ENCODE assay signal across 12 mouse cellular contexts in genomic region chr2:161331850-161332365, GRCm38 (mm10).
DNase-seq lines count a peak whose midpoint lies in the region; ATAC-seq and TF ChIP-seq lines count a peak whose summit lies in the region.
"Had no signal": no experiment of that assay in that cellular context is flagged by ENCODE, and none has a peak within 500 bp of the region (broad histone marks: within the 10 kb centered on the region; RNA-seq: fewer than 3 reads in every experiment).

No protein-coding gene starts in this region.

- no peaks in the 10 kb centered on the region for H3K9me3 ChIP-seq in midbrain, postnatal 0 days (ENCODE audit: low read length)
- no peaks in the 10 kb centered on the region for H3K9me3 ChIP-seq in midbrain, embryonic 15.5 days
- no peaks in the 10 kb centered on the region for H3K9me3 ChIP-seq in lung, postnatal 0 days (ENCODE audit: low read length)
- H3K9me3 ChIP-seq: embryonic facial prominence, embryonic 12.5 days; heart, embryonic 13.5 days had no signal

- H3K4me2 ChIP-seq in midbrain, postnatal 0 days (ENCODE audit: low read depth, low read length, poor library complexity, severe bottlenecking) = no peak overlapping the region
- H3K4me2 ChIP-seq in midbrain, embryonic 15.5 days = no peak overlapping the region
- H3K4me2 ChIP-seq in lung, postnatal 0 days (replicated peaks; ENCODE audit: low read depth, low read length) = no peak overlapping the region
- H3K4me2 ChIP-seq: embryonic facial prominence, embryonic 12.5 days; heart, embryonic 13.5 days had no signal

- DNase-seq in gastrocnemius, adult 18-20 months (ENCODE audit: low spot score) = peak; percentile 4
- DNase-seq in gastrocnemius, adult 8-10 months (ENCODE audit: low spot score in 2 of 2) = no peak
- DNase-seq in midbrain, postnatal 0 days (ENCODE audit: low spot score) = peak; percentile 34
- DNase-seq in lung, postnatal 0 days (ENCODE audit: low spot score) = peak; percentile 74
- peak; percentile 25 for DNase-seq in skeletal muscle tissue, adult 2 months (ENCODE audit: low read depth, low spot score)
- no peak for DNase-seq in liver
- DNase-seq in thymus, postnatal 36 days = no peak
- DNase-seq: cerebellum, adult 11-12 months; heart, postnatal 36 days had no signal

- H3K4me1 ChIP-seq in midbrain, postnatal 0 days (ENCODE audit: insufficient read depth, low read length) = no peaks in the 10 kb centered on the region
- no peaks in the 10 kb centered on the region for H3K4me1 ChIP-seq in midbrain, embryonic 15.5 days
- H3K4me1 ChIP-seq in lung, postnatal 0 days (ENCODE audit: insufficient read depth, low read depth, low read length) = no peaks in the 10 kb centered on the region
- H3K4me1 ChIP-seq: embryonic facial prominence, embryonic 12.5 days; heart, embryonic 13.5 days had no signal

- 83% methylated on average over 10 of the region's 10 CpGs for WGBS in midbrain, postnatal 0 days
- 81% methylated on average over 10 of the region's 10 CpGs for WGBS in midbrain, embryonic 15.5 days
- WGBS in lung, postnatal 0 days = 49% methylated on average over 10 of the region's 10 CpGs

- no peak for TF ChIP-seq CTCF in midbrain, postnatal 0 days (IDR thresholded peaks at IDR 0.05)
- no peak for TF ChIP-seq CTCF in lung, postnatal 0 days (IDR thresholded peaks at IDR 0.05)

- no peak for TF ChIP-seq EP300 in lung, postnatal 0 days (IDR thresholded peaks at IDR 0.05)

- H3K9ac ChIP-seq in midbrain, postnatal 0 days (replicated peaks; ENCODE audit: low read length, poor library complexity, severe bottlenecking) = no peak overlapping the region
- H3K9ac ChIP-seq in midbrain, embryonic 15.5 days = no peak overlapping the region
- H3K9ac ChIP-seq in lung, postnatal 0 days (replicated peaks; ENCODE audit: low read depth) = no peak overlapping the region
- H3K9ac ChIP-seq: embryonic facial prominence, embryonic 12.5 days; heart, embryonic 13.5 days had no signal

- no peak overlapping the region for H3K27ac ChIP-seq in midbrain, postnatal 0 days (ENCODE audit: low read depth, low read length)
- no peak overlapping the region for H3K27ac ChIP-seq in midbrain, embryonic 15.5 days
- no peak overlapping the region for H3K27ac ChIP-seq in lung, postnatal 0 days (ENCODE audit: low read length)
- H3K27ac ChIP-seq: embryonic facial prominence, embryonic 12.5 days; heart, embryonic 13.5 days had no signal

- no peak for ATAC-seq in midbrain, postnatal 0 days (ENCODE audit: low FRiP score)
- no peak for ATAC-seq in midbrain, embryonic 15.5 days (replicated peaks)
- ATAC-seq in lung, postnatal 0 days = peak; percentile 73

- H3K27me3 ChIP-seq in midbrain, postnatal 0 days (ENCODE audit: insufficient read depth, low read length) = peaks cover 4% of the 10 kb centered on the region; the same call in 1 of the 2 replicates
- 0 out of 2 replicates have a peak, but pooled peaks cover 3% of the 10 kb centered on the region for H3K27me3 ChIP-seq in midbrain, embryonic 15.5 days (replicated peaks)
- no peaks in the 10 kb centered on the region for H3K27me3 ChIP-seq in lung, postnatal 0 days (replicated peaks; ENCODE audit: insufficient read depth, low read length)
- H3K27me3 ChIP-seq: embryonic facial prominence, embryonic 12.5 days; heart, embryonic 13.5 days had no signal

- no peaks in the 10 kb centered on the region for H3K36me3 ChIP-seq in midbrain, postnatal 0 days (ENCODE audit: insufficient read depth, low read length)
- H3K36me3 ChIP-seq in midbrain, embryonic 15.5 days (replicated peaks) = no peaks in the 10 kb centered on the region
- no peaks in the 10 kb centered on the region for H3K36me3 ChIP-seq in lung, postnatal 0 days (ENCODE audit: insufficient read depth, low read length)
- H3K36me3 ChIP-seq: embryonic facial prominence, embryonic 12.5 days; heart, embryonic 13.5 days had no signal

- H3K4me3 ChIP-seq in midbrain, postnatal 0 days (ENCODE audit: low read depth, low read length) = no peak overlapping the region
- H3K4me3 ChIP-seq in midbrain, embryonic 15.5 days = no peak overlapping the region
- H3K4me3 ChIP-seq in lung, postnatal 0 days (ENCODE audit: low read depth, low read length) = no peak overlapping the region
- H3K4me3 ChIP-seq: embryonic facial prominence, embryonic 12.5 days; heart, embryonic 13.5 days had no signal

Comparison
In these comparisons a context has a peak if more than half of its experiments do, and no peak if none do; other contexts are left out.
1. DNase-seq: peak in gastrocnemius, adult 18-20 months (single experiment), midbrain, postnatal 0 days (single experiment), lung, postnatal 0 days (single experiment) and skeletal muscle tissue, adult 2 months (single experiment); none in gastrocnemius, adult 8-10 months (0 of 2), liver (single experiment) and thymus, postnatal 36 days (0 of 2).